47 mouse cellular contexts compared by ENCODE assay signal in genomic region chr3:144966074-144966473, GRCm38 (mm10). TPM values are rescaled to one million over a fixed set of nuclear protein-coding genes. Genes with fewer than 3 reads are reported as not detected.
"Had no signal": no experiment of that assay in that cellular context is flagged by ENCODE, and none has a peak within 500 bp of the region (broad histone marks: within the 10 kb centered on the region; RNA-seq: fewer than 3 reads in every experiment).

No protein-coding gene starts in this region.

- H3K4me3 ChIP-seq: limb, embryonic 10.5 days; limb, embryonic 12.5 days; limb, embryonic 13.5 days; limb, embryonic 15.5 days; liver, embryonic 12.5 days; liver, embryonic 13.5 days; liver, embryonic 15.5 days; lung, embryonic 15.5 days; megakaryocyte, embryonic 14.5 days; midbrain, embryonic 10.5 days; midbrain, embryonic 12.5 days; midbrain, embryonic 13.5 days; midbrain, embryonic 15.5 days; myocyte; neural tube, embryonic 12.5 days had no signal

- ATAC-seq: liver, embryonic 12.5 days; liver, postnatal 0 days; lung, postnatal 0 days; midbrain, embryonic 13.5 days; midbrain, embryonic 15.5 days; midbrain, embryonic 16.5 days had no signal

- H3K4me2 ChIP-seq: limb, embryonic 12.5 days; limb, embryonic 13.5 days; limb, embryonic 15.5 days; liver, embryonic 11.5 days; liver, embryonic 12.5 days; liver, embryonic 13.5 days; liver, embryonic 15.5 days; lung, embryonic 14.5 days; lung, embryonic 15.5 days; midbrain, embryonic 11.5 days; midbrain, embryonic 12.5 days; midbrain, embryonic 13.5 days; midbrain, embryonic 15.5 days; neural tube, embryonic 12.5 days had no signal

- H3K27ac ChIP-seq: limb, embryonic 10.5 days; limb, embryonic 12.5 days; limb, embryonic 13.5 days; limb, embryonic 15.5 days; liver, embryonic 12.5 days; liver, embryonic 13.5 days; liver, embryonic 14.5 days; liver, embryonic 15.5 days; lung, embryonic 15.5 days; macrophage; midbrain, embryonic 10.5 days; midbrain, embryonic 12.5 days; midbrain, embryonic 13.5 days; midbrain, embryonic 15.5 days; neural tube, embryonic 12.5 days had no signal

- H3K27me3 ChIP-seq: limb, embryonic 12.5 days; limb, embryonic 13.5 days; limb, embryonic 15.5 days; liver, embryonic 12.5 days; liver, embryonic 13.5 days; liver, embryonic 15.5 days; megakaryocyte, embryonic 14.5 days; midbrain, embryonic 12.5 days; midbrain, embryonic 13.5 days; midbrain, embryonic 15.5 days; neural tube, embryonic 12.5 days had no signal

- DNase-seq: left cerebral cortex, postnatal 4 days; liver; liver, embryonic 13.5 days; liver, postnatal 0 days; lung, adult 18-20 months; lung, adult 2 months; lung, embryonic 14.5 days; lung, postnatal 10 days; lung, postnatal 14 days; lung, postnatal 36 days; lung, postnatal 4 days; midbrain, embryonic 14.5 days had no signal

- H3K9ac ChIP-seq: limb, embryonic 12.5 days; limb, embryonic 13.5 days; limb, embryonic 15.5 days; liver, embryonic 12.5 days; liver, embryonic 13.5 days; liver, embryonic 14.5 days; liver, embryonic 15.5 days; liver, postnatal 0 days; lung, embryonic 14.5 days; lung, embryonic 15.5 days; midbrain, embryonic 12.5 days; midbrain, embryonic 13.5 days; midbrain, embryonic 15.5 days; neural tube, embryonic 12.5 days had no signal

- H3K4me1 ChIP-seq: limb, embryonic 10.5 days; limb, embryonic 12.5 days; limb, embryonic 13.5 days; limb, embryonic 15.5 days; liver, embryonic 12.5 days; liver, embryonic 13.5 days; liver, embryonic 15.5 days; lung, embryonic 15.5 days; megakaryocyte, embryonic 14.5 days; midbrain, embryonic 10.5 days; midbrain, embryonic 12.5 days; midbrain, embryonic 13.5 days; midbrain, embryonic 15.5 days; neural tube, embryonic 12.5 days had no signal

- H3K9me3 ChIP-seq: limb, embryonic 10.5 days; limb, embryonic 12.5 days; limb, embryonic 13.5 days; limb, embryonic 15.5 days; liver, embryonic 12.5 days; liver, embryonic 13.5 days; liver, embryonic 15.5 days; lung, embryonic 15.5 days; megakaryocyte, embryonic 14.5 days; midbrain, embryonic 10.5 days; midbrain, embryonic 12.5 days; midbrain, embryonic 13.5 days; midbrain, embryonic 15.5 days; neural tube, embryonic 12.5 days had no signal

- H3K36me3 ChIP-seq: limb, embryonic 10.5 days; limb, embryonic 12.5 days; limb, embryonic 13.5 days; limb, embryonic 15.5 days; liver, embryonic 12.5 days; liver, embryonic 13.5 days; liver, embryonic 15.5 days; lung, embryonic 15.5 days; midbrain, embryonic 10.5 days; midbrain, embryonic 12.5 days; midbrain, embryonic 13.5 days; midbrain, embryonic 15.5 days; neural tube, embryonic 12.5 days had no signal

RNA-seq across cellular contexts. Expression of gene Clca4a, which starts 8.8 kb away (rescaled TPM):
- total RNA-seq: left cerebral cortex, postnatal 14 days; left cerebral cortex, postnatal 25 days; left cerebral cortex, postnatal 36 days; left cerebral cortex, postnatal 4 days; liver, adult 2 months; megakaryocyte progenitor cell, adult 5-6 weeks; megakaryocyte, adult 5-6 weeks; megakaryocyte-erythroid progenitor cell, adult 5-6 weeks; midbrain, postnatal 0 days; monocyte, adult 5-6 weeks had no signal
- polyA plus RNA-seq: limb, embryonic 10.5 days; limb, embryonic 11.5 days; limb, embryonic 12.5 days; limb, embryonic 14.5 days; liver, adult 2 months; liver, embryonic 11.5 days; liver, embryonic 12.5 days; liver, embryonic 13.5 days; liver, embryonic 14.5 days; liver, embryonic 15.5 days; liver, embryonic 16.5 days; liver, postnatal 0 days; lung, adult 2 months; lung, embryonic 14.5 days; lung, embryonic 15.5 days; lung, embryonic 16.5 days; lung, postnatal 0 days; macrophage; midbrain, embryonic 10.5 days; midbrain, embryonic 11.5 days; midbrain, embryonic 12.5 days; midbrain, embryonic 13.5 days; midbrain, embryonic 14.5 days; midbrain, embryonic 16.5 days; neural tube, embryonic 11.5 days; neural tube, embryonic 12.5 days had no signal

RNA-seq across cellular contexts. Expression of gene Clca4b, which starts 33.7 kb away (rescaled TPM):
- total RNA-seq: left cerebral cortex, postnatal 10 days; left cerebral cortex, postnatal 14 days; left cerebral cortex, postnatal 25 days; left cerebral cortex, postnatal 36 days; left cerebral cortex, postnatal 4 days; liver, adult 2 months; megakaryocyte progenitor cell, adult 5-6 weeks; megakaryocyte, adult 5-6 weeks; megakaryocyte-erythroid progenitor cell, adult 5-6 weeks; midbrain, postnatal 0 days; monocyte, adult 5-6 weeks had no signal
- polyA plus RNA-seq: limb, embryonic 10.5 days; limb, embryonic 11.5 days; limb, embryonic 12.5 days; limb, embryonic 13.5 days; limb, embryonic 14.5 days; limb, embryonic 15.5 days; liver, adult 2 months; liver, embryonic 11.5 days; liver, embryonic 12.5 days; liver, embryonic 13.5 days; liver, embryonic 14.5 days; liver, embryonic 15.5 days; liver, postnatal 0 days; lung, adult 2 months; lung, embryonic 14.5 days; lung, embryonic 15.5 days; lung, embryonic 16.5 days; lung, postnatal 0 days; macrophage; midbrain, embryonic 10.5 days; midbrain, embryonic 11.5 days; midbrain, embryonic 12.5 days; midbrain, embryonic 13.5 days; midbrain, embryonic 14.5 days; midbrain, embryonic 15.5 days; midbrain, embryonic 16.5 days; midbrain, postnatal 0 days; neural tube, embryonic 11.5 days; neural tube, embryonic 12.5 days had no signal
